Mouse (Mus musculus): Measurements from ENCODE around the gene Mme.
A peak's percentile ranks its signal among the peaks of the same experiment; 100 is the strongest.

DNA sequence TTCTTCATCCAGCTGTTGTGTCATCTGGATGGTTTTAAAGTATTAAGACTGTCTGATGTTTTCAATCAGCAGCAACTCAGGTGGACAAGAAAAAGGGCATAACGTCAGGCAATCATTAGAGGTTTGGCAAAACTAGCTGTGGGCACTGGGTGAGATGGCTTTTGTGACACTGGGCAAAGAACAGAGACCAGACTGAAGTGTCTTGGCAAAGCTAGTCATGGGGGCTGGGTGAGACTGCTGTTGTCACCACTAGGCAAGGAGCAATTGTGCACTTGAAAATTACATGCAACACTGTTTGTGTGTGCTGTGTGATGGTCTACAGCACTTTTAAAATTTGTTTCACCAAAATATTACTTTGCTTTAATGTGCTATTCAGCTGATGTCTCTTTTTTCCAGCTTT is 175.9 kb downstream of the Mme start:
- TF ChIP-seq EP300 (IDR thresholded peaks at IDR 0.05; ENCODE audit: insufficient read depth, low read depth, low read length) (peak; percentile 69; the same call in 1 of the 2 replicates), CTCF (IDR thresholded peaks at IDR 0.05) (no peak)
